Mouse (Mus musculus): ENCODE data around the gene Tlcd1. TPM values are rescaled to one million over a fixed set of nuclear protein-coding genes. Genes with fewer than 3 reads are reported as not detected.
A peak's percentile ranks its signal among the peaks of the same experiment; 100 is the strongest.

Gene Tlcd1
- polyA plus RNA-seq, 1 experiment from 2014 or later: 6.5 TPM

DNA sequence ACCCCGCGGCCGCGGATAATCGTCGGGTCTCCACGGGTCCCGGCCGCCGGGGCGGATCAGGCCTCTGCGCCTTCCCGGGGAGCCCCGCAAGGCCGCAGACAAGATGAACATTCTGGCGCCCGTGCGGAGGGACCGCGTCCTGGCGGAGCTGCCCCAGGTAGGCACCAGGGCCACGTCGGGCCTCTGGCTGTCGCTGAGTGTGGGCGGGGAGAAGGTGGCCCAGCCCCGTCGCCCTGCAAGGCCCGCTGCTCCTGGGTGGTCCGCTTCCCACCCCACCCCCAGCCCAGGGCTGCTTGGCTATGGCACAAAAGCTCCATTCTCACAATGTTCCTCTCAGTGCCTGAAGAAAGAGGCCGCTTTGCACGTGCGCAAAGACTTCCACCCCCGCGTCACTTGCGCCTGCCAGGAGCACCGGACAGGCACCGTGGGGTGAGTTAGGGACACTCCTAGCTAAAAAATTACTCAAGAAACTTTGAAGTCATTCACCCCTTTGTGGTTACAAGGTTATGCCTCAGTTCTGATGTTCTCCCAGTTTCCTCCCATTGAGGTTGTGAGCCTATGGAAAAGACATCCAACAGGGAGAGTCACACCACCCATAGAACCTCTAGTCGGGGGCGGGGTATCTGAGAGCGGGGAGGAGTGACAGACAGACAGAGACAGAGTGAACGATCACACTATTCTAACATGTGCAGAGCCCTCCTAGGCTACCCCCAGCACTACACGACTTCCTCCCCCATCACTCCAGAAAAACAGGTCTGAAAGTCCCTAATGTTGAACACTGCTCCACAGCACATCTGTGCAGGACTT is 12.9 kb downstream of the Tlcd1 start:
- under 1% methylated on average over 42 of the region's 42 CpGs for WGBS
- ATAC-seq: peak; percentile 81
- peaks cover 14% of the 10 kb centered on the region; the same call in 1 of the 2 replicates for H3K36me3 ChIP-seq (ENCODE audit: control insufficient read depth, insufficient read depth)
- H3K27ac ChIP-seq (ENCODE audit: low read length): peak overlapping the region; percentile 94
- peak overlapping the region; percentile 74 for H3K4me3 ChIP-seq (replicated peaks; ENCODE audit: low read length)
- H3K4me1 ChIP-seq (replicated peaks; ENCODE audit: control insufficient read depth, insufficient read depth, low read length): peaks cover 17% of the 10 kb centered on the region
- no peaks in the 10 kb centered on the region for H3K9me3 ChIP-seq (ENCODE audit: control insufficient read depth, low read length)
- peak overlapping the region; percentile 92 for H3K9ac ChIP-seq (replicated peaks; ENCODE audit: low read depth, low read length)
- H3K4me2 ChIP-seq (ENCODE audit: low read length): peak overlapping the region; percentile 60
- H3K27me3 ChIP-seq (replicated peaks; ENCODE audit: control insufficient read depth, insufficient read depth, low read length): no peaks in the 10 kb centered on the region

DNA sequence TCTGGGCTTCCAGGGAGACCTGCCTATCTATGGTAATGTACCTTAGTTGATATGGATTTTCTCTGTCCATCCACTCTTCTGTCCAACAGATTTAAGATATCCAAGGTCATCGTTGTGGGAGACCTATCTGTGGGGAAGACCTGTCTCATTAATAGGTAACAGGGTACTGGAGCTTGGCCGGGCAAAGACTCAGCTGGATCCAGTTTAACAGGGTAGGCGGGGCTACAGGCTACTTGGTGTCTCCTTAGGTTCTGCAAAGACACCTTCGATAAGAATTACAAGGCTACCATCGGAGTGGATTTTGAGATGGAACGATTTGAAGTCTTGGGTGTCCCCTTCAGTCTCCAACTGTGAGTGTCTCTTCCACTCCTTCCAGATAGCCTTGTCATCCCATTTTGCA is 13.5 kb downstream of the Tlcd1 start:
- Histone ChIP-seq H3K4me3 (replicated peaks; ENCODE audit: low read length) (peak overlapping the region; percentile 74), H3K36me3 (ENCODE audit: control insufficient read depth, insufficient read depth) (peaks cover 14% of the 10 kb centered on the region; the same call in 1 of the 2 replicates), H3K9ac (replicated peaks; ENCODE audit: low read depth, low read length) (no peak overlapping the region), H3K27ac (ENCODE audit: low read length) (peak overlapping the region; percentile 94; the same call in 1 of the 2 replicates), H3K27me3 (replicated peaks; ENCODE audit: control insufficient read depth, insufficient read depth, low read length) (no peaks in the 10 kb centered on the region), H3K4me2 (ENCODE audit: low read length) (peak overlapping the region; percentile 60), H3K4me1 (replicated peaks; ENCODE audit: control insufficient read depth, insufficient read depth, low read length) (peaks cover 22% of the 10 kb centered on the region), H3K9me3 (ENCODE audit: control insufficient read depth, low read length) (no peaks in the 10 kb centered on the region)
- ATAC-seq: no peak
- 76% methylated on average over 6 of the region's 6 CpGs for WGBS

DNA sequence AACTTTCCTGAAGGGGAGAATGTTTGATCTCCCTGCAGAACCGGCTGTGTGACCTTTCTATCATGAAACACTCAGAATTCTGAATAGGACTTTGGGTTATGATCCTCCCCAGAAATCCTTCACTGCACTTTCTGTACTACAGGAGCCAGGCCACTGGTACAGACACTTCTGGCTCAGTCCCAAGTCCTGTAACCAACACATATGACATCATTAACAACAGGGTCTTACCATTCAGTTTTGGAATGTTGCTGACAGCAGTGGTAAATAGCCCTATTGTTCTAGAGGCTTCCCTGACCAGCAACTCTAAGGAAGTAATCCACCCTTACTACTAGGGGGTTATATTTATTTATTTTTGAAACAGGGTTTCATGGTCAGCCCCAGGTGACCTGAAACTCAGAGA is 16.6 kb downstream of the Tlcd1 start, which contains the start of gene Proca1:
Proca1 (plus strand) TSS at position 280 of the 400 bp plus-strand sequence.
- Histone ChIP-seq H3K4me3 (replicated peaks; ENCODE audit: low read length) (no peak within 1 kb of the TSS), H3K27ac (ENCODE audit: low read length) (no peak within 1 kb of the TSS), H3K36me3 (ENCODE audit: control insufficient read depth, insufficient read depth) (peaks cover 14% of the 10 kb centered on the region; the same call in 1 of the 2 replicates), H3K9ac (replicated peaks; ENCODE audit: low read depth, low read length) (no peak within 1 kb of the TSS), H3K9me3 (ENCODE audit: control insufficient read depth, low read length) (no peaks in the 10 kb centered on the region), H3K27me3 (replicated peaks; ENCODE audit: control insufficient read depth, insufficient read depth, low read length) (no peaks in the 10 kb centered on the region), H3K4me1 (replicated peaks; ENCODE audit: control insufficient read depth, insufficient read depth, low read length) (peaks cover 19% of the 10 kb centered on the region), H3K4me2 (ENCODE audit: low read length) (no peak within 1 kb of the TSS)
- ATAC-seq: no peak
- 81% methylated on average over 1 of the region's 1 CpGs for WGBS

DNA sequence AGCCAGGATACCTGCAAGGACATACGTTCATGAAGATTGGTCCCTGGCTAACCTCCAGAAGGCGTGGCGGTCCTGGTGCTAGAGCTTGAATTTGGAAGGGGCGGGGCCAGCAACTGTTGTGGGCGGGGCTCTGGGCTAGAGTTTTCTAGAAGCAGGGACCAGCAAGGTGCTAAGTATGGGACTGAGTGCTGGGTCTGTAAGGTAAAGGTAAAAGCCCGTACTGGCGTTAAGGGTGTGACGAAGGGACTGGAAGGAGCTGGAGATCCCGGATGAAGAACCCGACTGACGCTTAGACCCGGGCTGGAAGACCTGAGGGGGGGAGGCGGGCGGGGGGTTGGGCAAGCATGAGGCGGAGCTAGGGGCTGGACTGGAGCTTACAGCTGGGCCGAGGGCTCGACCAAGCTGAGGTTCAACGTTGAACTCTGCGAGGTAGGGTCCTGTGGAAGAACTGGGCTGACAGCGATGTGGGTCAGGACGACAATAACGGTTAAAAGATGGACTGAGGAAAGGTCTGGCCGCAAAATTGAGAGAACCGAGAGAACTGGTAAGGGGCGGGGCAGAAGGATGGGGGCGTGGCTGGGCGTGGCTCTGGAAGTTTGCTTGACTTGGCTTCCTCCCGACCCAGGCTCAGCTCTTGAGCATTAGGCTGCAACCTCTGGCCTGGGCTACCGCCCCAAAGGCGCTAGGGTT is 18.0 kb downstream of the Tlcd1 start:
- 4% methylated on average over 30 of the region's 30 CpGs for WGBS
- ATAC-seq: 0 out of 2 replicates have a peak, but pooled peaks have one; percentile 48
- H3K4me1 ChIP-seq (replicated peaks; ENCODE audit: control insufficient read depth, insufficient read depth, low read length): peaks cover 15% of the 10 kb centered on the region
- peak overlapping the region; percentile 43 for H3K4me2 ChIP-seq (ENCODE audit: low read length)
- H3K27ac ChIP-seq (ENCODE audit: low read length): no peak overlapping the region
- H3K9me3 ChIP-seq (ENCODE audit: control insufficient read depth, low read length): no peaks in the 10 kb centered on the region
- no peak overlapping the region; the same call in 1 of the 2 replicates for H3K9ac ChIP-seq (replicated peaks; ENCODE audit: low read depth, low read length)
- H3K4me3 ChIP-seq (replicated peaks; ENCODE audit: low read length): peak overlapping the region; percentile 28
- peaks cover 14% of the 10 kb centered on the region; the same call in 1 of the 2 replicates for H3K36me3 ChIP-seq (ENCODE audit: control insufficient read depth, insufficient read depth)
- H3K27me3 ChIP-seq (replicated peaks; ENCODE audit: control insufficient read depth, insufficient read depth, low read length): no peaks in the 10 kb centered on the region

DNA sequence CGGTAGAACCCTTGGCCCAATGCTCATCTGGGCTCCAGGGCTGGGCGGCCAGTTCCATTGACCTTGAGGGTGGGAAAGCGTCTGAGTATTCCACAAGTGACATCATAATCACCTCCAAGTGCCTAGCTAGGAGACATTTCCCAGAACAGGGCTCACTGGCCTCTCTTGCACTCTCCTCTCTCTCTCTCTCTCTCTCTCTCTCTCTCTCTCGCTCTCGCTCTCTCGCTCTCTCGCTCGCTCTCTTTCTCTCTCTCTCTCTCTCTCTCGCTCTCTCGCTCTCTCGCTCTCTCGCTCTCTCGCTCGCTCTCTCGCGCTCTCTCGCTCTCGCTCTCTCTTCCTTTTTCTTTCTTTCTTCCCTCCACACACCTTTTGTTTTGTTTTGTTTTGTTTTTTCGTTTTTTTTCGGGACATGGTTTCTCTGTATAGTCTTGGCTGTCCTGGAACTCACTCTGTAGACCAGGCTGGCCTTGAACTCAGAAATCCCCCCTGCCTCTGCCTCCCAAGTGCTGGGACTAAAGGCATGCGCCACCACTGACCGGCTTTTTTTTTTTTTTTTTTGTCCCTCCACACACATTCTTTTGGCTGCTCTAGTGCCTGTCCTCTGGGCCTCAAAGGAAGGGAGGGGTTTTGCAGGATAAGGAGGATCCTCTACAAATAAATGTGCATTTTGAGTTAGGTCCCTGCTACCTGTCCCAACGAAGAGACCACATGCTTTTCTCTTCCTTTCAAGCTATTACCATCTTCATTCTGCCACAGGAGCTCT is 18.8 kb downstream of the Tlcd1 start:
- ATAC-seq: no peak
- H3K9me3 ChIP-seq (ENCODE audit: control insufficient read depth, low read length): no peaks in the 10 kb centered on the region
- H3K27me3 ChIP-seq (replicated peaks; ENCODE audit: control insufficient read depth, insufficient read depth, low read length): no peaks in the 10 kb centered on the region
- no peak overlapping the region for H3K27ac ChIP-seq (ENCODE audit: low read length)
- peak overlapping the region; percentile 43 for H3K4me2 ChIP-seq (ENCODE audit: low read length)
- H3K9ac ChIP-seq (replicated peaks; ENCODE audit: low read depth, low read length): no peak overlapping the region
- peaks cover 14% of the 10 kb centered on the region; the same call in 1 of the 2 replicates for H3K36me3 ChIP-seq (ENCODE audit: control insufficient read depth, insufficient read depth)
- 53% methylated on average over 23 of the region's 23 CpGs for WGBS
- peak overlapping the region; percentile 28 for H3K4me3 ChIP-seq (replicated peaks; ENCODE audit: low read length)
- H3K4me1 ChIP-seq (replicated peaks; ENCODE audit: control insufficient read depth, insufficient read depth, low read length): peaks cover 8% of the 10 kb centered on the region

DNA sequence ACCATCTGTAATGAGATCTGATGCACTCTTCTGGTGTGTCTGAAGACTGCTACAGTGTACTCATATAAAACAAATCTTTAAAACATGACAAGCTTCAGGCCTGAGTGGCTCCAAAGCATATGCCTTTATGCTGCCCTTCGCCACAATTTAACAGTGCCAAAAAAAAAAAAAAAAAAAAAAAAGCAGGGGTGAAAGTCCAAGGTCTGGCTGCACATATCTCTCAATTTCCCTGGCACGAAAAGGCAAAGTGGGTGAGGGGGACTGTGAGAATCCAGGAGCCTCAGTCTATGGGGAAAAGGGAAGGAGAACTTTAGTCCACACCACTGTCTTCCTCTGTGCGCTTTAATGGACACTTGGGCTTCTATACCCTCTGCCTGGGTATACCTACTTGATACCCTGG is 25.9 kb downstream of the Tlcd1 start:
- H3K27me3 ChIP-seq (replicated peaks; ENCODE audit: control insufficient read depth, insufficient read depth, low read length): no peaks in the 10 kb centered on the region

DNA sequence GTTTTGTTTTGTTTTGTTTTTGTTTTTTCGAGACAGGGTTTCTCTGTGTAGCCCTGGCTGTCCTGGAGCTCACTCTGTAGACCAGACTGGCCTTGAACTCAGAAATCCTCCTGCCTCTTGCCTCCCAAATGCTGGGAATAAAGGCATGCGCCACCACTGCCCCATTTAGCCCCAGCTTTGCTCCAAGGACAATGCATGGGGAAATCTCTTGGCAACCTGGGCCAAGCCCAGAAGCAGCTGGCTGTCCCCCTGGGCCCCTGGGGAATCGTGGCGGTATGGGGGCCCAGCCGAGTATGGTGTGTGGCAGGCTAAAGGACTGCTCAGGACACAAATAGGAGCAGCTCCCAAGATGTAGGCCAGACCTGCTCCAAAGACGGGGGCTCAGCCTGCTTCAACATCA is 27.8 kb downstream of the Tlcd1 start:
- H3K4me2 ChIP-seq (ENCODE audit: low read length): no peak overlapping the region
- H3K4me3 ChIP-seq (replicated peaks; ENCODE audit: low read length): no peak overlapping the region
- WGBS: 79% methylated on average over 6 of the region's 6 CpGs
- no peaks in the 10 kb centered on the region for H3K4me1 ChIP-seq (replicated peaks; ENCODE audit: control insufficient read depth, insufficient read depth, low read length)
- H3K9me3 ChIP-seq (ENCODE audit: control insufficient read depth, low read length): no peaks in the 10 kb centered on the region
- no peak overlapping the region for H3K9ac ChIP-seq (replicated peaks; ENCODE audit: low read depth, low read length)
- ATAC-seq: no peak
- peaks cover 23% of the 10 kb centered on the region for H3K36me3 ChIP-seq (ENCODE audit: control insufficient read depth, insufficient read depth)
- no peak overlapping the region for H3K27ac ChIP-seq (ENCODE audit: low read length)
- no peaks in the 10 kb centered on the region for H3K27me3 ChIP-seq (replicated peaks; ENCODE audit: control insufficient read depth, insufficient read depth, low read length)

More for the DNA sequence above, 25.9 kb downstream of the Tlcd1 start:
- Histone ChIP-seq H3K9ac (replicated peaks; ENCODE audit: low read depth, low read length) (no peak overlapping the region), H3K4me1 (replicated peaks; ENCODE audit: control insufficient read depth, insufficient read depth, low read length) (no peaks in the 10 kb centered on the region), H3K36me3 (ENCODE audit: control insufficient read depth, insufficient read depth) (peaks cover 10% of the 10 kb centered on the region), H3K27ac (ENCODE audit: low read length) (no peak overlapping the region), H3K4me3 (replicated peaks; ENCODE audit: low read length) (no peak overlapping the region), H3K4me2 (ENCODE audit: low read length) (no peak overlapping the region), H3K9me3 (ENCODE audit: control insufficient read depth, low read length) (no peaks in the 10 kb centered on the region)
- WGBS: 95% methylated on average over 3 of the region's 3 CpGs
- no peak for ATAC-seq

DNA sequence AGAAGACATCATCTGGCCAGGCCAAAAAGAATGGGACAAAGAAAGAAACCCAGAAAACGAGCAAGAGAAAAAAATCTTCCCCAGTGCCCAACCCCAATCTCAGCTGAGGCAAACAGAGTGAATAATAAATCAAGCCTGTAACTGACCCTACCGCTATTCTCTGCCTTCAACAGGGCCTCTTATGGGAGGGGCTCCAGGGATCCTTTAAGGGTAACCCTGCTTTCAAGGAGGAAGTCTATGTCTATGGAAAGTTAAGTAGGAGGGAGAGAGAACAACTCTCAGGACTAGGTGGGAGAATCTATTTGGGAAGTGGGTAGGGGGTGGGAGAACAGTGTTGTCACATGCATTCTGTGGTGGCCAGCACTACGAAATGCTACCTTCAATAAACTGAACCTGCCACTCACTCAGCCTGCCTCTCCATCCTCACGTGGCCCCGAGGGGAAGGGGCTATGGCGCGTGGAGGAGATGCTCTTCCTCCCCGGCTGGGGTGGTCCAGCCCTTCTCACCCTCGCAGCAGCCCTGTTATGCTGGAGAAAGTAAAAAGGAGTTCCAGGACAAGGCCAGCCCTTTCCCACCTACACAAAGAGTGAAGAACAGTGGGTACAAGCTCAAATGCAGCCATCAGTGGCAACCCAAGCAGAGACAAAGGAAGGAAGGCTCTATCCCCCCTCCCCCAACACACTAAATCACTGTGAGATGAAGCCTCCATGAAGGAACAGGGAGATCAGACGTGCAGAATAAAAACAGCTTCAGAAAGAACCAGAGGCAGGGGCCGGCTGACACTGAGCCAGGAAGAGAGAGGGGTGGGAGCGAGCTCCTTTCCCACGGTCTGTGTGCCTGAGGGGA is 29.1 kb downstream of the Tlcd1 start:
- 56% methylated on average over 13 of the region's 13 CpGs for WGBS
- H3K9me3 ChIP-seq (ENCODE audit: control insufficient read depth, low read length): no peaks in the 10 kb centered on the region
- no peak overlapping the region for H3K4me2 ChIP-seq (ENCODE audit: low read length)
- H3K4me3 ChIP-seq (replicated peaks; ENCODE audit: low read length): no peak overlapping the region
- H3K9ac ChIP-seq (replicated peaks; ENCODE audit: low read depth, low read length): no peak overlapping the region
- peaks cover 25% of the 10 kb centered on the region for H3K36me3 ChIP-seq (ENCODE audit: control insufficient read depth, insufficient read depth)
- H3K27ac ChIP-seq (ENCODE audit: low read length): no peak overlapping the region
- H3K27me3 ChIP-seq (replicated peaks; ENCODE audit: control insufficient read depth, insufficient read depth, low read length): no peaks in the 10 kb centered on the region
- no peaks in the 10 kb centered on the region for H3K4me1 ChIP-seq (replicated peaks; ENCODE audit: control insufficient read depth, insufficient read depth, low read length)
- no peak for ATAC-seq

All from forebrain, embryonic 16.5 days (tissue).